Mouse (Mus musculus): Measurements from ENCODE around the gene Olfr836. TPM values are rescaled to one million over a fixed set of nuclear protein-coding genes. Genes with fewer than 3 reads are reported as not detected.
"Not testable (repeated sequence)": the region's sequence is repeated elsewhere in the genome, so short reads cannot be mapped to it uniquely, and the experiment has no call there.

Olfr836 gene
- polyA plus RNA-seq (2011; ENCODE audit: insufficient read depth, insufficient read length, low replicate concordance, missing spikeins) = not detected in 2 replicates

DNA sequence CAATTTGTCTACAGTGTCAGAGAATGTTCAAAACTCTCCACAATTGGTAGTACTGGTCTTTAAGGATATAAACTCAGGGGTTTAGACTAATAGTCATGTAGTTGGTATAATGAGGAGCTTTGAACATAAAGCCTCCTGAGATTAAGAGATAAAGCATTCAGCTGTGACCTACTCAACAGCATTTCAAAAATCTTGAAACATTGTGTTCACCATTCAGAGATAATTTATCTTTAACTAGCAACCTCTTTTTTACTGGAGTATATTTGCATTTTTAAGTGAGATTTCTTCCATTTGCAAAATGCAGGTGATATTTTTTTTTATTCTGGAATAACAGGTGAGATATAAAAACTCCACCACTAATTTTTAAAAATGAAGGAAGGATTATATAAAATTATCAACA, at the start of gene Olfr836:
TSS of gene Olfr836 (plus strand) at position 301 of the 400 bp plus-strand sequence.
- TF ChIP-seq CTCF (IDR thresholded peaks at IDR 0.05; ENCODE audit: control insufficient read depth, insufficient read depth, low read length) (no peak), POLR2A (IDR thresholded peaks at IDR 0.05; ENCODE audit: borderline replicate concordance, control insufficient read depth, low read depth, low read length) (no peak)
- Histone ChIP-seq H3K4me1 (ENCODE audit: control insufficient read depth, insufficient read depth, low read length) (no peaks in the 10 kb centered on the region), H3K27ac (ENCODE audit: control insufficient read depth, insufficient read depth, low read depth, low read length, poor library complexity) (no peak within 1 kb of the TSS), H3K4me3 (replicated peaks; ENCODE audit: control insufficient read depth, low read depth, low read length) (no peak within 1 kb of the TSS)

DNA sequence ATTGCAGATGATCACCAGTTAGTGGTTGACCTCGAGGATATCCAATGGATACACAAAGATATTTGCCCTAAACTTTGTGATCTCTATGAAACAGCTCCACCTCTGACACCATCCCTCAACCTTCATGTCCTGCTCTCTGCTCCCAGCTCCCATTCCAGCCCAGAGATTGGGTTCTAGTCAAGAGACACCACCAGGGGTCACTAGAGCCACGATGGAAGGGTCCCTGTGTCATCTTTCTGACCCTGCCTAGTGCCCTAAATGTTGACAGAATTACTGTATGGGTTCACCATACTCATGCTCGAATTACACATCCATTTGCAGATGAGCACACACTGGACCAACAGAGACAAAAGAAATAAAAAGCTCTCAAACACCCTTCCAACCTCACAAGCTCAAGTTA, 35.2 kb upstream of the Olfr836 start:
- H3K4me3 ChIP-seq (replicated peaks; ENCODE audit: control insufficient read depth, low read depth, low read length) = no peak overlapping the region
- H3K4me1 ChIP-seq (ENCODE audit: control insufficient read depth, insufficient read depth, low read length) = no peaks in the 10 kb centered on the region
- WGBS = 22% methylated on average over 3 of the region's 3 CpGs
- no peak for TF ChIP-seq CTCF (IDR thresholded peaks at IDR 0.05; ENCODE audit: control insufficient read depth, insufficient read depth, low read length)
- TF ChIP-seq POLR2A (IDR thresholded peaks at IDR 0.05; ENCODE audit: borderline replicate concordance, control insufficient read depth, low read depth, low read length) = no peak
- H3K27ac ChIP-seq (ENCODE audit: control insufficient read depth, insufficient read depth, low read depth, low read length, poor library complexity) = no peak overlapping the region

DNA sequence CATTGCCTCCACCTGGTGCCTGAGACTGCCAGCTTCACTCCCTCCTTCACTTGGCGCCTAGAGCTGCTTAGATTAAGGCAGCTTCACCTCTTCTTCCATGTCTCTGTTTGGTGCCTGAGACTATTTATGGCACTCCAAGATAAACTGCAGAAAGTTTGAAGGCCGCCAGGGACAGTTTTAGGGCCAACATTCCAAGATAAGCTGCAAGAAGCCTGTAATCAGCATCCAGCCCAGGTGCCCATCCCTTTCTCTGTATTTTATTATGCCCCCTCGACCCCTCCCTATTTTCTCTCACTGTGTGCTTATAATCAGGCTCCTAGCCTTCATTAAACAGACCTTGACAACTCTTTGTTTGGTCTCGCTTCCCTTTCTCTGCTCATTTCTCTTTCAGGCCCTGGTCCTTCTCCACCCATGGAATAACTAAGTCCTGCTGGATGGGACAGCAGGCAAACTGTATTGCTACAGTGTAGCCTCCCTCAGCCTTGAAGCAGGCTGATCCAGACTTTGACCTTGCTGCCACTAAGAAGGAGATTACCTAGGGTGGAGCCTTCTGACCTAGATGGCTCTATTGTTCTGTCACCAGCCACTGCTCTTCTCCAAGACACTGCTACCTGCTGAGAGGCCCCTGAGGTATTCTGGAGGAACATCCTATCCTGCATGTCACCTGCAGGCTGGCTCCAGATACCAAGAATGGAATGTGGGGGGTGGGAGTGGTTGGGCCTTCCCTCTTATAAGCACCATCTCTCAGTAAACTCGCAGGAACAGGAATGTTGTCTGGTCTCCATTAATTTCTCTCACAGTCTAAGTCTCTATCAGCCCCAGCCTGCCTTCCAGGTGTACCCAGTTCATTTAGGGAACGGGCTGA, 27.1 kb upstream of the Olfr836 start:
- H3K4me1 ChIP-seq (ENCODE audit: control insufficient read depth, insufficient read depth, low read length); H3K27ac ChIP-seq (ENCODE audit: control insufficient read depth, insufficient read depth, low read depth, low read length, poor library complexity): not testable (repeated sequence)
- 53% methylated on average over 6 of the region's 6 CpGs for WGBS

DNA sequence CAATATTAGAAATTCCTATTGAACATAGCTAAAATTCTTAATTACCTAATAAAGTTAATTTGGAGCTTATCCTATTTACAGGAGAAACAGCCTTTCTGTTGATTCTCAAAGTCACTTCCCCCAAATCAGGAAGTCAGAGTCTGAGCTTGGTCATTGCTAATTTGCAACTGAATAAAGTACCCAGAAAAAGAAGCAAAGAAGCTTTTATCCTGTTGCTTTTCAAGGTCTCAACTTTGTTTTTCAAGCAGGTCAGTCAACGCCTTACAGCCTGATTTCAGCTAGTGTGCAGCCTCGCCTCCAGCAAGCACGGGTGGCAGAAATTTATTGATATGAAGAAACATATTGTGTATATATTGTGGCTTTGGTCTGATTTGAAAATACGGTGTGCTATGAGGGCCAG, 22.9 kb upstream of the Olfr836 start:
- WGBS = 82% methylated on average over 4 of the region's 4 CpGs
- no peak for TF ChIP-seq CTCF (IDR thresholded peaks at IDR 0.05; ENCODE audit: control insufficient read depth, insufficient read depth, low read length)
- no peak for TF ChIP-seq POLR2A (IDR thresholded peaks at IDR 0.05; ENCODE audit: borderline replicate concordance, control insufficient read depth, low read depth, low read length)
- no peak overlapping the region for H3K4me3 ChIP-seq (replicated peaks; ENCODE audit: control insufficient read depth, low read depth, low read length)
- H3K27ac ChIP-seq (ENCODE audit: control insufficient read depth, insufficient read depth, low read depth, low read length, poor library complexity) = no peak overlapping the region
- H3K4me1 ChIP-seq (ENCODE audit: control insufficient read depth, insufficient read depth, low read length) = no peaks in the 10 kb centered on the region

More for the DNA sequence above, 27.1 kb upstream of the Olfr836 start:
- not testable (repeated sequence) for H3K4me3 ChIP-seq (replicated peaks; ENCODE audit: control insufficient read depth, low read depth, low read length)

DNA sequence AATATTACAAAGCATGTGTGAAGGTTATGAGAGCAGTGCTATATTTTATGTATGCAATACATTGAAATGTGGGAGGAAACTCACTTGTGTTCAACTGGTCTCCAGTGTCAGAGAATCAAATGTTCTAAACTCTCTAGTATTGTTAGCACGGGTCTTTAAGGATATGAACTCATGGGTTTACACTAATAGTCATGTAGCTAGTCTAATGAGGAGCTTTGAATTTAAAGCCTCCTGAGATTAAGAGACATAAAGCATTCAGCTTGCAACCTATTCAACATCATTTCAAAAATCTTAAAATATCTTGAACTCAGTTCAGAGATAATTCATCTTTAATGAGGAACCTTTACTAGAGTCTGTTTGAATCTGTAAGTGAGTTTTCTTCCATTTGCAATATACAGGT, 15.8 kb downstream of the Olfr836 start, which contains the start of gene Olfr837:
TSS of gene Olfr837 (plus strand) at position 301 of the 400 bp plus-strand sequence.
- no peak for TF ChIP-seq CTCF (IDR thresholded peaks at IDR 0.05; ENCODE audit: control insufficient read depth, insufficient read depth, low read length)
- no peak for TF ChIP-seq POLR2A (IDR thresholded peaks at IDR 0.05; ENCODE audit: borderline replicate concordance, control insufficient read depth, low read depth, low read length)
- WGBS = 66% methylated on average over 1 of the region's 1 CpGs
- Histone ChIP-seq H3K4me1 (ENCODE audit: control insufficient read depth, insufficient read depth, low read length) (no peaks in the 10 kb centered on the region), H3K4me3 (replicated peaks; ENCODE audit: control insufficient read depth, low read depth, low read length) (no peak within 1 kb of the TSS), H3K27ac (ENCODE audit: control insufficient read depth, insufficient read depth, low read depth, low read length, poor library complexity) (no peak within 1 kb of the TSS)

Other genes starting within 250 kb of the Olfr836 start
- not detected in 2 replicates for gene Olfr830, start 245.7 kb upstream of the Olfr836 start, polyA plus RNA-seq (2011; ENCODE audit: insufficient read depth, insufficient read length, low replicate concordance, missing spikeins)
- not detected in 2 replicates for gene Olfr832, start 183.3 kb upstream of the Olfr836 start, polyA plus RNA-seq (2011; ENCODE audit: insufficient read depth, insufficient read length, low replicate concordance, missing spikeins)
- not detected in 2 replicates for gene Olfr834, start 132.4 kb upstream of the Olfr836 start, polyA plus RNA-seq (2011; ENCODE audit: insufficient read depth, insufficient read length, low replicate concordance, missing spikeins)
- gene Olfr835, start 87.6 kb upstream of the Olfr836 start, polyA plus RNA-seq (2011; ENCODE audit: insufficient read depth, insufficient read length, low replicate concordance, missing spikeins) = not detected in 2 replicates
- not detected in 2 replicates for gene Olfr837, start 15.9 kb downstream of the Olfr836 start, polyA plus RNA-seq (2011; ENCODE audit: insufficient read depth, insufficient read length, low replicate concordance, missing spikeins)
- not detected in 2 replicates for gene Olfr839-ps1, start 56.9 kb downstream of the Olfr836 start, polyA plus RNA-seq (2011; ENCODE audit: insufficient read depth, insufficient read length, low replicate concordance, missing spikeins)
- gene Olfr843, start 131.6 kb downstream of the Olfr836 start, polyA plus RNA-seq (2011; ENCODE audit: insufficient read depth, insufficient read length, low replicate concordance, missing spikeins) = 0.32 TPM in 1 of 2 replicates, not detected in the other
- gene Olfr844, start 196.0 kb downstream of the Olfr836 start, polyA plus RNA-seq (2011; ENCODE audit: insufficient read depth, insufficient read length, low replicate concordance, missing spikeins) = not detected in 2 replicates
- not detected in 2 replicates for gene Olfr845, start 216.1 kb downstream of the Olfr836 start, polyA plus RNA-seq (2011; ENCODE audit: insufficient read depth, insufficient read length, low replicate concordance, missing spikeins)
- not detected in 2 replicates for gene Olfr846, start 243.6 kb downstream of the Olfr836 start, polyA plus RNA-seq (2011; ENCODE audit: insufficient read depth, insufficient read length, low replicate concordance, missing spikeins)